Mouse (Mus musculus): ENCODE measurements around the gene Abcc5.
"Not testable (repeated sequence)": the region's sequence is repeated elsewhere in the genome, so short reads cannot be mapped to it uniquely, and the experiment has no call there.

The Abcc5 gene

GRCm38 (mm10) chr16:20425855-20426598, at the start of gene Abcc5:
Gene Abcc5 (minus strand): TSS chr16:20426394.
- peak; percentile 93 for DNase-seq

GRCm38 (mm10) chr16:20475335-20475734, 49.1 kb upstream of the Abcc5 start:
- no peak for DNase-seq

GRCm38 (mm10) chr16:20474786-20475185, 48.6 kb upstream of the Abcc5 start:
- no peak for DNase-seq

DNA sequence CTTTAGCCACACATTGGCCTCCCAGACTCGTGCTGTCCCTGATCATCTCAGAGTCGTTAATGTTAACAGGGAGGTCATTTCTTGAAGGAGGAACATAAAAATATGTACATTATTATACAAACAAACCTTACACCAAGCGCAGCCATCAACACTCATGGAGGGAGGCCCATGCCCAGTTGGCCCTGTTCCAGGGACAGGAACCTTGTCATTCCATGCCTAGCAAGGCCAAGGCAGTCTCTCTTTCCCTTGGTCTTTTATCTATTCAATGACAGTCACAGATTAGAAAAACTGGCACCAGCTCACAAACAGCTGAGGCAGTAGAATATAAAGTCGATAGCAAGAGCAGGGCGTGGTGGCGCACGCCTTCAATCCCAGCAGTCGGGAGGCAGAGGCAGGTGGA, 48.0 kb upstream of the Abcc5 start:
- no peak for DNase-seq

DNA sequence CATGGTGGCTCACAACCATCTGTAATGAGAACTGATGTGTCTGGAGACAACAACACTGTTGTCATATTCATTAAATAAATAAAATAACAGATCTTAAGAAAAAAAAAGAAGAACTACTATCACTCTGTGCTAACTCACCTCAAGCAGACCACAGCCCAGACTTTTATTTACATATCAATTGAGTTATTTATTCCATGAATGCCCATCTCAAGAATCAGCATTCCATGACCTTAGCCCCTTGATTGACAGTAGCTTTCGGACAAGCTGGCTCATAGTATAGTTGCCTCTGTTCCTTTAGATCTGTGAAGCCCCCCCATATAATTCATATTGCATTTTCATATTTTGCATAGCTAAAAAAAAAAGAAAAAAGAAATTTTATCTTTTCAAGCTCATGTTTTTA, 47.6 kb upstream of the Abcc5 start:
- no peak for DNase-seq

DNA sequence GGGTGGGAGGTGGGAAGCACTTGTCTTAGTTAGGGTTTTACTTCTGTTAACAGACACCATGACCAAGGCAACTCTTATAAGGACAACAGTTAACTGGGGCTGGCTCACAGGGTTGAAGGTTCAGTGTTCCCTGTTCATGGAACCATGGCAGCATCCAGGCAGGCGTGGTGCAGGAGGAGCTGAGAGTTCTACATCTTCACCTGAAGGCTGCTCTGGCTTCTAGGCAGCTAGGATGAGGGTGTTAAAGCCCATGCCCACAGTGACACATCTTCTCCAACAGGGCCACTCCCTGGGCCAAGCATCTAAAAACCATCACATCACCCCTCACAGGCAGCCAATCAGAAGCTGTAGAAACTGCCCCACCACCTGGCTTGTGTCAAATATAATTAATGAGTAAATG, 45.5 kb upstream of the Abcc5 start:
- DNase-seq: no peak

DNA sequence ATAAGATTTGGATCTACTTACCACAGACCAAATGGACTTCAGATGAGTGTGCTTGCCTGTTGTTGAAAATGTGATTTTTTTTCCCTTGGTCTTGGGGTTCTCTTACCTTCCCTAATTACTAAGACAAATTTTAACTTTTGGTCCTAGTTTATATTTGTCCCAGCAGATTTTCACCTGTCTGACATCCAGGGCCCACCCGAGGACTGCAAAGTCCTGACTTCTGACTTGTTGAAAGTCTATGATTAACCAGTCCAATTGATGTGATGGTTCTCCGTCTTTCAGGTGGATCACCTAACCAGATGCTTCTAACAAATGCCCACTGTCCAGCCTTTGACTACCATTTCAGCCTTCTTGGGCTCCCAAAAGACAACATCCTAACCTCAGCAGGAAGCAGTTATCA, 44.8 kb upstream of the Abcc5 start:
- DNase-seq: no peak

DNA sequence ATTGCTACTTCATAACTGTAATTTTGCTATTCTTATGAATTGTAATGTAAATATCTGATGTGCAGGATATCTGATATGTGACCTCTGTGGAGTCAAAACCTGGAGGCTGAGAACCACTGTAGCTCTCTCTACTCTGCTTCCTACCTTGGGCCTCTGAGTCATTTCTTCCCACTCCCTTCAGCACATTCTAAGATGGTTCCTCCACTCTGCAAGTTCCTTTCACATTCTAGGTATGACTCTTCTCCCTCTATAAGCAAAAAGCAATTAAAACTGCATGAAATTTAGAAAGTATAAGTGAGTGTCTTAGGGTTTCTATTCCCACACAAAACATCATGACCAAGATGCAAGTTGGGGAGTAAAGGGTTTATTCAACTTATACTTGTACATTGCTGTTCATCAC, 38.5 kb upstream of the Abcc5 start:
- DNase-seq: no peak

- not testable (repeated sequence) for DNase-seq
Observed at GRCm38 (mm10) chr16:20458736-20459135, 32.5 kb upstream of the Abcc5 start.

- no peak for DNase-seq
Observed at GRCm38 (mm10) chr16:20456106-20456505, 29.9 kb upstream of the Abcc5 start.

GRCm38 (mm10) chr16:20454155-20454654, 28.0 kb upstream of the Abcc5 start:
- no peak for DNase-seq

DNA sequence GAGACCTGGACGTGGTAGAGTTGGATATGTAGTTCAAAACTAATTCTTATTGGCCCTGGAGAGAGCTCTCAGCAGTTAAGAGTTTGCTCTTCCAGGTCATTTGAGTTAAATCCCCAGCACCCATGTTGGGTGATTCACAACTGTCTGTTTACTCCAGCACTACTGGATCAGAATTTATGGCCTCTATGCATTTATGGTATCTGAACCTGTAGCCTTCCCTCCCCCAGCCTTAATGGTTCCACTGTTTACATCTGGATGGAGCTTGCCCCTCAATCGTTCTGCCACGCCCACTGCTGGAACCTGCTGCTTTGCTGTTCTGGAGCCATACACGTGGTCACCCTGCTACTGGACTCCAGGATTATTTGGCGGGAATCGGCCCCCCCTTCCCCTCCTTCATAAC, 25.6 kb upstream of the Abcc5 start:
- DNase-seq: no peak

DNA sequence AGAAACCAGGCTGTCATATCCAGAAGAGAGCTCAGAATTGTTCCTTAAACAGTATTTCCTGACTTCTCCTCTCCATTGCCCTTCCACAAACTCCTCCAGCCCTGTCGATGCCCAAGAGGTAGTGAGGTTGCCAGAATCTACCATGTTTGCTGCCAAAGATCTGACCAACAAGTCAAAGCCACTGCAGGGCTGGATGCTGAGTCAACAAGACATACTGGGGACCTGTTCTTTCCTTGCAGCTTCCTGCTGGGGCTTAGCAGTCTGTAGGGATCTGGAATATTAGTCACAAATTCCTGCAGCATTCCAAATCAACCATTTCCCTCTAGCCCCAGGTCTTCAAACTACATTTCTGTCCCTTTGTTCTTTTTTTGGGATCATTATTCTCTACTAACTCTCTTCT, 19.7 kb upstream of the Abcc5 start:
- no peak for DNase-seq

DNA sequence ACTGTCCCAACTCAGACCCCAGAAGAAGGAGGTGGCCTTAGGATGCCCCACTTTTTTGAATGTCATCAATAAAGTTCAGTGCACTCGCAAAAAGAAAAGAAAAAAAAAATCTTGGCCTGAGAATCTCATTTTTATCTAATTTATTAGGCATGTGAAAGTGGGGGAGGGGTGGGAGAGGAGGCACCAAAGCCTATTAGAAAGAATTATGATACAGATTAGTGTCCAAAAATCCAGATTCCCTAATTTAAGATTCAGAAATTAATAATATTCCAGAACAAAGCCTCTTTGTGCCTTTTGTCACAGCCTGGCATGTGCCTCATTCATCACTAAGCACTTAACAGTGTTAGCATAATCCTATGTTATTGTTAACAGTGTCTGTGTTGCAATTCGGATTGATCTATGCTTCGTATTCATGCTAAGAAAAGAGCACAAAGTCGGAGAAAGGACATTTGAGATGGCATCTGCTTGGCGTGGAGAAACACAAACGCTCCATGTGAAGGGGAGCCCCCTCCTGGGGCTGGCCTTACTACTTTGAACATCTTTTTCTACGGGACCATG, 18.7 kb upstream of the Abcc5 start:
- no peak for DNase-seq

- DNase-seq: no peak
Observed at GRCm38 (mm10) chr16:20442871-20443270, 16.7 kb upstream of the Abcc5 start.

DNA sequence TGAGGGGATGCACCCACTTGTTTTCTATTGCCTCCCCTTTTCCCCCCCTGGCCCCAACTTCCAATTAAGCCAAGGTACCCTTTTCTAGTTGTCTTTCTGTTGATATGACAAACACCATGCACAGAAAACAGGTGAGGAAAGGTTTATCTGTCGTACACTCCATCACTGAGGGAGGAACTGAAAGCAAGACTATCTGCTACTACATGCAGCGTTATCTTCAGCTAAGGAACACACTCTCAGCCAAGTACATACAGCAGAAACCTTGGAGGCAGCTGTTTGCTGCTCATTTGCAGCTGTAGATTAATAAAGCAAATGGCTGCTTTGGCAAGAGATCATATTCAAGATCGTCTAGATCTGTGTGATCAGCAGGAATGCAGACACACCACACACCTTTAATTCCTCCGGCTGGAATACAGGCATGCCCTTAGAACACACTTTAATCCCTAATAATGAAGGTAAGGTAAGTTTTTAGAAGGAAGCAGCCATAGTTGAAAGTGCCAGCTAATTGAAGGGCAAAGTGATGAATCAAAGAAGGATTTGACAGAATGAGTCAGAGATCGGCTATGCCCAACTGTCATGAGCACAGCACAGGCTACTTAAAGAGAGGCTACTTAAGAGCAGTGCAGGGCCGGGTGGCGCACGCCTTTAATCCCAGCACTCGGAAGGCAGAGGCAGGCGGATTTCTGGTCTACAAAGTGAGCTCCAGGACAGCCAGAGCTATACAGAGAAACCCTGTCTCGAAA, 12.7 kb upstream of the Abcc5 start:
- DNase-seq: no peak

- DNase-seq: not testable (repeated sequence)
Observed at GRCm38 (mm10) chr16:20438046-20438445, 11.9 kb upstream of the Abcc5 start.

DNA sequence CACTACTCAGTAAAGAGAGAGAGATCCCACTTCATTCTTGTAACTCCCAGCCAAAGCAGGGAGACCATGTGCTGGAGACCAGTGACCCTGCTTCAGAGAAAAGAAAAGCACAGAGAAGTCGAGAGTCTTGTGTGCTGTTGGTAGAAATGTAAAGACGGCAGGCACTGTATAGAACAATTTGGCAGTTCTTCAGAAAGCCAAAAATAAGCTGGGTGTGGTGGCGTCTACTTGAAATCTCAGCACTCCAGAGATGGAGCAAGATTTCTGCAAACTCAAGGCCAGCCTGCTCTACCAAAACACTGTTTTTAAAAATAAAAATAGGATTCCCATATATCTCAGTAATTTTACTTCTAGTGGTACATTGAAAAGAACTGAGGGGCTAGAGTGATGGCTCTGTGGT, 10.1 kb upstream of the Abcc5 start:
- no peak for DNase-seq

- no peak for DNase-seq
Observed at GRCm38 (mm10) chr16:20429328-20429727, 3.1 kb upstream of the Abcc5 start.

DNA sequence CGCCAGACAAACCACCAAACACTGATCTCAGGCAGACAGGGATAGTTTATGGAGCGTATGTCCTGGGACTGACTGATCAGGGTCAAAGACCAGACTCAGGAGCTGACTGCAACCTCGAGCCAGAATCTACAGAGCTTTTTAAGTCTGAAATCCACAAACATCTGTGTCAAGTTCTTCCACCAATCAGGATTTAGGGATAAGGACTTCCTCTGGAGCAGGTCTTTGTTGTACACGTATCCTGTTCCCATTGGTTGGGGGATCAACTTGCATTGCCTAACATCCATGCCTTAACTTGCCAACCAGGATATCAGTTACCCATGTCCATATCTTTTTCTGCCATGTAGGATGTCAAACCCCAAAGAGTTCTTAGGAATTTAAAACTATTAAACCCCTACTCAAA, 1.4 kb upstream of the Abcc5 start:
- no peak for DNase-seq

- peak; percentile 20 for DNase-seq
Observed at GRCm38 (mm10) chr16:20424719-20425650, 1.2 kb downstream of the Abcc5 start.

DNA sequence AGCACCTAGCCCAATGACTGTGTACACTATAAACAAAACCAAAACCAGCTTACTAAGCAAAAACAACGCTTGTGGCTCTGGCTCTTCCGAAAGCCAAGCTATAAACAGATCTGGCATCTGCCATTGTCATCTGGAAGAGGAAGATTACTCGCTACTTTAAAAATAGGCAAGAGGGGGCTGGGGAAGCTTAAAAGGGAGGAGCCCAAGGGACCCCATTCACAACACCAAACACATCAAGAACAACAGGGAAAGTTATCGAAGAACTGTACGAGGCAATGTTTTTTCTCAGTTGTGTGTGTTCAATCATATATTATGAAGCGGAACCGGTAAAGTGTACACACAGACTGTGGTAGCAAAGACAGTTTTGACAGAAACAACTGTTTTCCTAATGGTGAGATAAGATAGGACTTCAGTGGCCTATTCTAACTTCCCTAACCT, 1.9 kb downstream of the Abcc5 start:
- DNase-seq: no peak

Data from lung, postnatal 14 days (tissue).